Mouse (Mus musculus): Measurements from ENCODE around the gene Gm5148.

Gene Gm5148

GRCm38 (mm10) chr3:37687158-37687980 is 36.9 kb downstream of the Gm5148 start:
- peak; percentile 29 for DNase-seq (ENCODE audit: low spot score)

- DNase-seq (ENCODE audit: low spot score) = no peak
Observed at GRCm38 (mm10) chr3:37686751-37687150, 37.5 kb downstream of the Gm5148 start.

- DNase-seq (ENCODE audit: low spot score) = no peak
Observed at GRCm38 (mm10) chr3:37686219-37686618, 38.1 kb downstream of the Gm5148 start.

- DNase-seq (ENCODE audit: low spot score) = no peak
Observed at GRCm38 (mm10) chr3:37676291-37676690, 48.0 kb downstream of the Gm5148 start.

GRCm38 (mm10) chr3:37675056-37675525 is 49.2 kb downstream of the Gm5148 start:
- DNase-seq (ENCODE audit: low spot score) = no peak

GRCm38 (mm10) chr3:37673513-37674261 is 50.6 kb downstream of the Gm5148 start:
- DNase-seq (ENCODE audit: low spot score) = no peak

GRCm38 (mm10) chr3:37672266-37673040 is 51.8 kb downstream of the Gm5148 start:
- DNase-seq (ENCODE audit: low spot score) = no peak

- no peak for DNase-seq (ENCODE audit: low spot score)
Observed at GRCm38 (mm10) chr3:37669100-37669499, 55.2 kb downstream of the Gm5148 start.

GRCm38 (mm10) chr3:37668652-37669051 is 55.6 kb downstream of the Gm5148 start:
- DNase-seq (ENCODE audit: low spot score) = no peak

GRCm38 (mm10) chr3:37667736-37668135 is 56.6 kb downstream of the Gm5148 start:
- DNase-seq (ENCODE audit: low spot score) = no peak

GRCm38 (mm10) chr3:37667119-37667467 is 57.2 kb downstream of the Gm5148 start:
- DNase-seq (ENCODE audit: low spot score) = no peak

- DNase-seq (ENCODE audit: low spot score) = no peak
Observed at GRCm38 (mm10) chr3:37666291-37667118, 57.8 kb downstream of the Gm5148 start.
